Comparison of ENCODE assay signal across 8 mouse cellular contexts in the genomic region with DNA sequence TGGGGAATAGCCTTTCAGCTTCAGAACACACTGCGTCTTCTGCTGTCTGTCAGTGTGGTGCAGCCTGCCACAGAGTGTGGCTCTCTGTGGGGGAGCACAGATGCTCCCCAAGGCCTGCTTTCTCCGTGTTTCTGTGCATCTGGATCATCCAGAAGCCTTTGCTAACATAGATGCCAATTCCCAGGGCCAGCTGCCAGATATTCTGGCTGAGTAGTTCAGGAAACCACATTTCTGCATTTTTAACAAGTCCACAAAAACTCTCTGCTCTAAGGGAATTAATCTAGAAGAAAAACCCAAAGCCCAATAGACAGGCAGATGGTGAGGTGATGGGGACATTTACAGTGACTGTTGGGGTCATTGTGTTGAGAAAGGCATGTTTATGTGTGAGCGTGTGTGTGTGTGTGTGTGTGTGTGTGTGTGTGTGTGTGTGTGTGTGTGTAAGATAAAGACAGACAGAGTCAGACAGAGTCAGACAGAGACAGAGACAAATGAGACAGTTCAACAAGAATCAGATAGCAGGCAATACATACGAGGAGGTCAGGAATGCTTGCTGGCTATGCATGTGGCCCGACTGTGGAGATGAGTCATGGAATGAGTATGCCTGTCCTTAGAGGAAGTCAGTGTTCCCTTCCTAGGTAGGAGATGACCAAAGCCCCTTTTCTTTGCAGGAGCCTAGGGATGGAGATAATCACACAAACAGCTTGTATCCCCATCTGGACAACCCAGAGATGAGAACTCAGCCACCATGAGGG.
DNase-seq lines count a peak whose midpoint lies in the region; ATAC-seq and TF ChIP-seq lines count a peak whose summit lies in the region.

No protein-coding gene starts in this region.

- no peak overlapping the region for H3K9ac ChIP-seq in forebrain, embryonic 13.5 days
- H3K9ac ChIP-seq in forebrain, embryonic 14.5 days (ENCODE audit: low read length): no peak overlapping the region

- H3K79me2 ChIP-seq in C2C12 (ENCODE audit: control insufficient read depth, insufficient read depth): no peaks in the 10 kb centered on the region

- H3K36me3 ChIP-seq in forebrain, embryonic 13.5 days (ENCODE audit: poor library complexity, severe bottlenecking): no peaks in the 10 kb centered on the region
- no peaks in the 10 kb centered on the region for H3K36me3 ChIP-seq in forebrain, embryonic 10.5 days (replicated peaks)
- no peaks in the 10 kb centered on the region for H3K36me3 ChIP-seq in C2C12 (ENCODE audit: control insufficient read depth, insufficient read depth)
- no peaks in the 10 kb centered on the region for H3K36me3 ChIP-seq in forebrain, embryonic 14.5 days (ENCODE audit: control insufficient read depth, insufficient read depth, low read length)

- peaks cover 5% of the 10 kb centered on the region; the same call in 1 of the 2 replicates for H3K4me1 ChIP-seq in forebrain, embryonic 13.5 days
- H3K4me1 ChIP-seq in forebrain, embryonic 10.5 days: no peaks in the 10 kb centered on the region
- peaks cover 3% of the 10 kb centered on the region; the same call in 1 of the 2 replicates for H3K4me1 ChIP-seq in forebrain, embryonic 14.5 days (ENCODE audit: control insufficient read depth, insufficient read depth, low read length)

- DNase-seq in forebrain, embryonic 10.5 days (ENCODE audit: extremely low spot score, low spot score): no peak
- peak; percentile 71 for DNase-seq in forebrain, embryonic 14.5 days (ENCODE audit: low spot score)
- peak; percentile 38 to 61 for DNase-seq in layer of hippocampus, postnatal 25 days (ENCODE audit: extremely low spot score in 1 of 2, low spot score in 1 of 2)
- DNase-seq in liver: no peak

- H3K9me3 ChIP-seq in forebrain, embryonic 13.5 days (replicated peaks): no peaks in the 10 kb centered on the region
- no peaks in the 10 kb centered on the region for H3K9me3 ChIP-seq in forebrain, embryonic 10.5 days
- no peaks in the 10 kb centered on the region for H3K9me3 ChIP-seq in forebrain, embryonic 14.5 days (replicated peaks; ENCODE audit: control insufficient read depth, low read length)

- no peak overlapping the region for H3K4me2 ChIP-seq in forebrain, embryonic 13.5 days
- H3K4me2 ChIP-seq in forebrain, embryonic 14.5 days (ENCODE audit: low read length): no peak overlapping the region

- no peak overlapping the region for H3ac ChIP-seq in C2C12 (ENCODE audit: control insufficient read depth, insufficient read length, low read depth)

- H3K27me3 ChIP-seq in forebrain, embryonic 13.5 days: no peaks in the 10 kb centered on the region
- H3K27me3 ChIP-seq in forebrain, embryonic 10.5 days (ENCODE audit: poor library complexity, severe bottlenecking): no peaks in the 10 kb centered on the region
- no peaks in the 10 kb centered on the region for H3K27me3 ChIP-seq in C2C12 (ENCODE audit: control insufficient read depth, insufficient read depth, insufficient read length)
- H3K27me3 ChIP-seq in forebrain, embryonic 14.5 days (replicated peaks; ENCODE audit: control insufficient read depth, insufficient read depth, low read length): no peaks in the 10 kb centered on the region

- WGBS in forebrain, embryonic 13.5 days: 67% methylated on average over 5 of the region's 5 CpGs
- 73% methylated on average over 5 of the region's 5 CpGs for WGBS in forebrain, embryonic 10.5 days
- 55% methylated on average over 5 of the region's 5 CpGs for WGBS in forebrain, embryonic 14.5 days

- H3K4me3 ChIP-seq in forebrain, embryonic 13.5 days: no peak overlapping the region
- H3K4me3 ChIP-seq in forebrain, embryonic 10.5 days: no peak overlapping the region
- no peak overlapping the region for H3K4me3 ChIP-seq in C2C12 (ENCODE audit: insufficient read depth, poor library complexity, severe bottlenecking)
- no peak overlapping the region for H3K4me3 ChIP-seq in forebrain, embryonic 14.5 days (ENCODE audit: low read depth, low read length)

- no peaks in the 10 kb centered on the region for H3K79me3 ChIP-seq in C2C12 (ENCODE audit: low read depth)

- peak; percentile 61; the same call in 1 of the 2 replicates for ATAC-seq in forebrain, embryonic 13.5 days
- peak; percentile 77 for ATAC-seq in forebrain, embryonic 14.5 days
- ATAC-seq in erythroid progenitor cell, adult 5-6 weeks (replicated peaks; ENCODE audit: low FRiP score, poor library complexity, severe bottlenecking): no peak
- ATAC-seq in granulocyte monocyte progenitor cell, adult 5-6 weeks (replicated peaks; ENCODE audit: poor library complexity, severe bottlenecking): no peak

- peak overlapping the region; percentile 57 for H3K27ac ChIP-seq in forebrain, embryonic 13.5 days
- H3K27ac ChIP-seq in forebrain, embryonic 10.5 days: no peak overlapping the region
- H3K27ac ChIP-seq in forebrain, embryonic 14.5 days (ENCODE audit: low read depth, low read length): peak overlapping the region; percentile 34; the same call in 1 of the 2 replicates

- TF ChIP-seq CTCF in C2C12 (IDR thresholded peaks at IDR 0.05; ENCODE audit: control insufficient read depth, insufficient read depth, insufficient read length): no peak

TF ChIP-seq in C2C12, 6 proteins besides CTCF, POLR2A, EP300 and RAD21:
- peak; percentile 49 for TF ChIP-seq MAX (IDR thresholded peaks at IDR 0.05)
- TF ChIP-seq MYOD1 (IDR thresholded peaks at IDR 0.05; ENCODE audit: control insufficient read depth, insufficient read length, low read depth): peak; percentile 73
- no peak for TF ChIP-seq CEBPB (IDR thresholded peaks at IDR 0.05; ENCODE audit: low read depth)
- TF ChIP-seq USF1 (IDR thresholded peaks at IDR 0.05; ENCODE audit: low read depth): no peak
- no peak for TF ChIP-seq MYOG (IDR thresholded peaks at IDR 0.05; ENCODE audit: control insufficient read depth, extremely low read depth, insufficient read length)
- peak; percentile 55 for TF ChIP-seq FOSL1 (IDR thresholded peaks at IDR 0.05; ENCODE audit: insufficient read depth, low read length, poor library complexity, severe bottlenecking)

Comparison
In these comparisons a context has a peak if more than half of its experiments do, and no peak if none do; other contexts are left out.
1. DNase-seq: peak in forebrain, embryonic 14.5 days (single experiment) and layer of hippocampus, postnatal 25 days (2 of 2); none in forebrain, embryonic 10.5 days (single experiment) and liver (single experiment).
2. ATAC-seq: peak in forebrain, embryonic 13.5 days (single experiment) and forebrain, embryonic 14.5 days (single experiment); none in erythroid progenitor cell, adult 5-6 weeks (single experiment) and granulocyte monocyte progenitor cell, adult 5-6 weeks (single experiment).